Mouse (Mus musculus) thymus, adult 2 months (tissue): Measurements from ENCODE around the gene Cog4.

Experiments used
- CTCF ChIP-seq: fragments of 200-500 bp; IDR thresholded peaks from 2 replicates; pipeline ENCODE4 v1.5.1; 2012; ENCODE audit warnings: mild to moderate bottlenecking, control low read depth, low read length, moderate library complexity, borderline replicate concordance; ENCODE audit not compliant: control insufficient read depth, poor library complexity, insufficient read depth; ENCODE audit errors: extremely low read depth
- POLR2A ChIP-seq: fragments of 200-500 bp; IDR thresholded peaks from 2 replicates; pipeline ENCODE4 v1.6.1; 2012; ENCODE audit warnings: mild to moderate bottlenecking, low read length, control low read depth, moderate library complexity; ENCODE audit not compliant: control insufficient read depth, poor library complexity, insufficient read depth; ENCODE audit errors: extremely low read depth

GRCm38 (mm10) chr8:110808495-110809472, 37.6 kb upstream of the Cog4 start:
- no peak for TF ChIP-seq CTCF
- TF ChIP-seq POLR2A = no peak
